Mouse (Mus musculus): Measurements from ENCODE around the gene Atrn.

Atrn gene

DNA sequence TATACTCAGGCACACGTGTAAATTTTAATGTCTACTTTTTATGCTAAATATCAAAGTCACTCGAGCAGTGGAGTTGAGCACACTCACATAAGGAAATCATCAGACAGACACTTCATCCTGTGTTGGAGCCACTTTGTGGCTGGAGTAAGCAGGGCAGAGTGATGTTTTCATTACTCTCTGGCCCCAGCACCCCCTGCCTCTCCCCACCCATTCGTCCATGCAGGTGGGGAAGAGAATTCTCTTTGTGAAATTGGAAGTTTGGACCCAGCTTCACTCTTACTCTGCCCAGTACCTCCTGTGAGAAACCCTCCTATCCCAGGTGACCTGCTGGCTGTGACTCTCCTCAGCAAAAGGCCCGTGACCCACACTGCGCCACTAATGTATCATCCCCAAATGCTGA, 132.4 kb downstream of the Atrn start:
- DNase-seq (ENCODE audit: low read depth, low spot score) = no peak

DNA sequence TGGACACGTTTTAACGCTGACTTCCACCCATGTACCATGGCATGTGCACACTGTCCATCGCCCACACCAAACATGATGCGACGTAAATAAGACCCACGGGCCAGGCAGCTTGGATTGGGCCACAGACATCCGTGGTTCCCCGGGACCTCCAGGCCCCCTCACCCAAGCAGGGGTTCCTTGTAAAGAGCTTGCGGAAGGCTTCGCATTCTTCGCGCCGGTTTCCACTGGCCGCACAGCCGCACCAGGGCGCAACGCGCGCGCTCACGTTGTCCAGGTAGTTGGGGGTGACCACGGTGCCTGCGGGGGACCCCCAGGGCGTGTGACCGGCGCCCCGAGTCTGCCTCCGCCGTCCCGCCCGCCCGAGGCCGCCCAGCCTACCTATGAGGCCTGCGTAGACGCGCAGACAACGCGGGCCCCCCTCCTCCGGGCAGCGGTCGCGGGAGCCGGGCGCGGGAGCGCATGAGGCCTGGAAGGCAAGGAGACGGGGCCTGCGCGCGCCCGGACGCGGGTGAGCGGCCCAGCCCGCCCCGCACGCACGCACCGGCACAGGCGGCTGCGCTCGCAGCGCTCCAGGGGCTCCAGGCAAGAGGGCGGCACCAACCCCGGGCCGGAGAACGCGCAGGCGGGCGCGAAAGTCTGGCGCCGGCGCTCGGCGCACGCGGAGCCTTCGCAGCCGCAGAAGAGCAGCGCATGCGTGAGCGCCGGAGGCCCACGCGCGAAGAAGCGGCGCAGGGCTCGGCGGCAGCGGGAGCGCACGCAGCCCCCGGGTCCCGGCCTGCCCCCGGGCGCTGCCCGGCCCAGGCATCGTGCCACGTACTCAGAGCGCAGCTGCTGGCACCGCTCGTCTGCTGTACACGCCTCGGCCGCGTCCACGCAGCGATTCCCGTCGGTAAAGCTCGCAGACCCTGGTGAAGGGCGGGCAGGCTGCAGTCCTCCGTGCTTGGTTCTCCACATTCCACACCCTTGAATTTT, 134.8 kb downstream of the Atrn start:
- no peak for DNase-seq (ENCODE audit: low read depth, low spot score)

DNA sequence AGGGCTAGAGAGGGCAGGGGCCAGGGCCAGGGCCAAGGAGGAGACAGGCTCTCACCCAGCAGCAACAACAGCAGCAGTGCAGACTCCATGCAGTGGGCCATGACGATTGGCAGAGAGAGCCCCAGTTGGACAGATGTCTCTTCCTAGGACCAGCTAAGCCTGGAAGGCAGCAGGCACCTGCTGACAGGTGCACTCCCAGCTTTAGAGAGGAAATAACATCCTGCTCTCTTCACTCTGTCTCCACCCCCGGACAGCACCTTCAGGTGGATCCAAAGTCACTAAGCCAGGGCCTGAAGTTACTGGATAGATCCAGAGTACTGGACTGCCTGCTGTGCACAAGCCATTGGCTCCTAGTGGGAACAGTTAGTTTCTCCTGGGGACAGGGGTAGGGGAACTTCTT, 136.7 kb downstream of the Atrn start, which contains the start of gene Gfra4:
Gene Gfra4, minus strand, starts transcription at position 101 of the 400 bp plus-strand sequence.
- DNase-seq (ENCODE audit: low read depth, low spot score) = no peak

DNA sequence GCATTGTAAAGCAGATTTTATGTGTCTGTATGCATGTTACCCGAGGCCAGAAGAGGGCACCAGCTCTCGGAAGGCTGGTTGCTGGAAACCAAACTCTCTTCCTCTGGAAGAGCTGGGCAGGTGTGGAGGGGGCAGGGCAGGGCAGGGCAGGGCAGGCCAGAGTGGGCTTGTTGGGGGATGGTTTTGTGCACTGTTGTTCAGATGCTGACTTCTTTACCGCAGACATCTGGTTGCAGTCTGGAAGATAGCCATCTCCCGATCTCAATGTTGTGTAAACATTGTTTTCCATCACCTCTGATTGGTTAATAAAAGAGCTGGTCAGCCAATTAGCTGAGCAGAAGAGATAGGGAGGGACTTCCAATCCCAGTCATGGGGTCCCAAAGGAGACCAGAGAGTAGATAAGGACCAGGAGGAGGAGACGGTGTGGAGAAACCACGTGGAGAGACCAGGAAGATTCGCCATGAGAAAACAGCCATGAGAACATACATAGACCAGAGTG, 138.1 kb downstream of the Atrn start:
- no peak for DNase-seq (ENCODE audit: low read depth, low spot score)

DNA sequence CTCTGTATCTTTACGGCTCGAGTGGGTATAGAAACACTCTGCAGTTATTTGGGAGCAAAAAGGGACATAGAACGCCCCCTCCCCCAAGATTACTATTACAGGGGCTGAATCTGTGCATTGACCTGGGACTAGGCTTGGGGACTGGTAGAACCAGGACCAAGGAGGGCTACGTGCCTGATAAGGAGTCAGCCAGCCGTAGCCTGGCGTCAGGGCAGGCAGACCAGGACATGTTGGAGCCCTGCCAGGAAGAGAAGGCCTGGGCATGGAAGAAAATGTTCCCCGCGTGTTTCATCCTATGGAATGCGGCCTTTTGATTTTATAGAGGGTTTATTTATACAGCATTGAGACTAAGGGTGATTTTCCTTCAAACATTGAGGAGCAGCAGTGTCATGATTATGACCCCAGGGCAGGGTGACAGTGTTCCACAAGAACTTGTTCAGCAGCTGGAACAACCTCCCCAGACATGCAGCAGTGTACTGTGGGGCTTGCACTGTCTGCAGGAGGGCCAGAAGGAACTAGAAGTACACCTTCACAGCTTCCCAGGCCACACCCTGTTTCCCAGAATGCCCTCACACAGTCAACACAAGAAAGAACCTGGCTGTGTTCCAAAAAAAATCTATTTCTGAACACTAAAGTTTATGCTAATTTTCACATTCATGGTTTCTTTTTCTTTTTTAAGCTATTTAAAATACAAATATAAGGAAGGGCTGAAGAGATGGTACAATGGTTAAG, 138.9 kb downstream of the Atrn start:
- no peak for DNase-seq (ENCODE audit: low read depth, low spot score)

DNA sequence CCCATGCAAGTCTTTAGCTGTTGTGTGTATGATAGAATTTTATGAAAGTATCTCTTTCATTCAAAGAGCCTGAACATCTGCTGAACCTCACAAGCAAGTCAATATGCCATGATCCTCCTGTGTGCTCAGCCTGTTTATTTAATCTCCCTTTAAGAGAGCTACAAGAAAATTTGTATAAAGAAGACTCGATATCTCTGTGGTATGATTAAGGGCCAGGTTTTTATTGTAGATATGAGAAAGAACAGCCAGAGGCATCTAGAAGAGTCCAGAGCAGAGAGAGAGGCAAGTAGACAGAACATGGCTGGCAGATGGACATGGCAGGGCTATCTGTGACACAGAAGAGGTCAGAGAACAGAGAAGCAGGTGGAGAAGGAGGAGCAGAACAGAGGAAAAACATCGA, 139.7 kb downstream of the Atrn start:
- no peak for DNase-seq (ENCODE audit: low read depth, low spot score)

DNA sequence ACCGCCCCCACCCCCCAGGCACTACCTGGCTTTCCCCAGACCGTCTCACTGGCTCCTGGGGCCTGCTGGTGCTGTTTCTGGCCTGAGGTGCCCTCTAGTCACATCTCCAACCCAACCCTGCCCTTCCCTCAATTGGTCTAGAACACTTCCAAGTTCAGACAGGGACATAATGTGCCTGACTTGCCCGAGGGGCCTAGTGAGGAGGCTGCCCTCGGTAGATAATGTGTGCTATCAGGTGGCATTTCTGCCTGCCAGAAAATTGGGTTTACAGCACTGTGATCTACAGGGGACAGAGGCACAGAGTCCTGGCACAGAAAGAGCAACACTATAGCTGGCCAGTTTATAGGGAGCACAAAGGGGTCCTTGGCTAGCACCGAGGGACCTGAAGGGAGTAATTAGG, 145.7 kb downstream of the Atrn start:
- DNase-seq (ENCODE audit: low read depth, low spot score) = no peak

DNA sequence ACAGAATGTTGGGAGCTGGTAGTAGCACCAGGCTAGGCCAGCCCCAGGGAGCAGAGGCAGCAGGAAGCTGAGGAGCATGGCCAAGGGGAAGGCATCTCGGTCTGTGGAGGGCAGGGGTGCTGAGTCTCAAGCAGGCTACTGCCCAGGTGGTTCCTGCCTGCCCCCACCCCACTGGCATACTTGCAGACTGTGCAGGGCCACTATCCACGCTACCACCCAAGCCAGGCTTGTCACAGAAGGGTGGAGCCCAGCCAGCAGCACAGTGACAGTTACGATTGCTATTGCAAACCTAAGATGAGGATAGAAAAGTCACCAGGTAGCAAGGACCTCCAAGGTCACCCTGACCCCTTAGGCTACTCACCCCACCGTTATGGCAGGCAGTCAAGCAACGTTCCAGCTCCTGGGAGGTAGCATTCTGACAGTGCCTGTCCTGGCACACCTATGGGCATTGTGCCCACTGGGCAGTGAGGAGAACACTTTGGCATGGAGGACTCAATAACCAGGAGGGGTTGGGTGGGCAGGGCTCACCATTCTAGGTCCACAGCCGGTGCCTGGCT, 146.6 kb downstream of the Atrn start:
- no peak for DNase-seq (ENCODE audit: low read depth, low spot score)

DNA sequence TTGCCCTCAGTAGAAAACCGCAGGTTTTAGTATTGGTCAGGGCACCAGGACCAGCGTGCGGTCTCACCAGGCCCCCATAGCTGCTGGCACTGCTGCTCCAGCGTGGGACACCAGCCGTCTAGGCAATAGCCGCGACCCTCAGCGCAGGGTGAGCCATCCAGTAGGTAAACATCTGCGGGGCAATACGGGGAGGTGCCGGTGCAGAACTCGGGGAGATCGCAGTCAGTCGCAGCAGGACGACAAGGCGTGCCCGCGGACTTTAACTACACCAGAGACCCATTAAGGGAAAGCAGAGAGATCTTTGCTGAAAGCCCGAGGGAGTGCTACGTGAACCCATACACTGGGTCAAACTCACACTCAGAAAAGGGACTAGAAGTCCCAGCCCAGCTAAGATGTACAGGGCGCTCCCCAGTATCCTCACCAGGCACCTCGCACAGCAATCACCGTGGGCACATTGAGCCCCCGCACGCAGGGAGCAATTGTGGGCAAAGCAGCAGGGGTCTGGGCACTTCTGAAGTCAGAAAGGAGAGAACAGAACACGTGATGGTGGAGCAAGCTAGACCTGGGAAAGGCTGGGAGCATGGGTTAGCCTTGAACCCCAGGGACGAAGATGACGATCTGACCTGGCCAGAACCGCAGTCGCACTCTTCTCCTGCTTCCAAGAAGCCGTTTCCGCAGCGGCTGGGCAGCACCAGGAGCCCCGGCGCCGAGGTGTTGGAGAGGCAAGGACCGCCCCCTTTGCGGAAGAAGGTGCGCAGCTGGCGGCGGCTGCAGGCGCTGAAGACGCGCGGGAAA, 147.8 kb downstream of the Atrn start:
- DNase-seq (ENCODE audit: low read depth, low spot score) = no peak

DNA sequence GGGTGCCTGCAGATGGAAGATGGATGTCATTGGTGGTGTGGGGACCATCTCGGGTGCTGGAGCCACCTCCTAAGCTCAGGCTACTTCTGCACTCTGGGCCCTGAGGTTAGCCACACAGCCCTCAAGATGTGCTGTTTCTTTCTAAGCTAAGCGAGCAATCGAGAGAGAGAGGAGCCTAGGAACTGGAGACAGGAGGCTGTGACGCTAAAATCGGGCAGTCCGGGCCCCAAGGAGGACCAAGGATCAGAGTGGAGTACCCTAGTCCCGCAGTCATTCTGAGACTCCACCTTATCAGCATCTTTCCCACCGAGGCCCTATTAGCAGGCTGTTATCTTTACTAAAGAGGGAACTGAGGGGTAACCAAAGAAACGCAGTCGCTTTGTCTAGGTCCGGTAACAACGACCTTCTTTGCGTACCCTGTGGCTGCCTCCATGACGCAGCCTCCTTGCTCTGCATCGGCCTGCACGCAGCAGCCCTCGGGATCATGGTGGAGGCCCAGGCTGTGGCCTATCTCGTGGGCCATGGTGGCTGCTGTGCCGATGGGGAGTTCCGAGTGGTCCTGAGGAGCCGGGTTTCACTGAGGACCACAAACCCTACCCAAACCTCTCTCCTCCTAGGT, 148.5 kb downstream of the Atrn start:
- DNase-seq (ENCODE audit: low read depth, low spot score) = no peak

DNA sequence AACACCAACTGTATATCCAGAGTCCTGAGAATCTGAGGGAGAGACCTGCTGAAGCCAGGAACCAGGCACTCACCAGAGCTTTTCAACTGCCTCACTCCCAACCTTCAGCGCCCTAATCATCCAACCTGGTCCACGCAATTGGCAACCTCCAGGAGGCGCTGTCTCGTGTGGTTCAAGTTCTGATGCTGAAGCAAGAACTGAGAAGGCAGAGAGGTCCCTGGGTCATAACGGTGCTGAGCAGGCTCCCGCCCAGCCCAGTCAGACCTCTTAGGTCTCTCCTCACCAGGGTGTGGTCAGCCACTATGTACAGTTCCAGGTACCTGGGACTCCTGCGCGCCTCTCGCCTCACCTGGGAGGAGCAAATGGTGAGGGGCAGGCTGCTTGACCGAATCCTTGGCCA, 149.3 kb downstream of the Atrn start:
- peak; percentile 22 for DNase-seq (ENCODE audit: low read depth, low spot score)

DNA sequence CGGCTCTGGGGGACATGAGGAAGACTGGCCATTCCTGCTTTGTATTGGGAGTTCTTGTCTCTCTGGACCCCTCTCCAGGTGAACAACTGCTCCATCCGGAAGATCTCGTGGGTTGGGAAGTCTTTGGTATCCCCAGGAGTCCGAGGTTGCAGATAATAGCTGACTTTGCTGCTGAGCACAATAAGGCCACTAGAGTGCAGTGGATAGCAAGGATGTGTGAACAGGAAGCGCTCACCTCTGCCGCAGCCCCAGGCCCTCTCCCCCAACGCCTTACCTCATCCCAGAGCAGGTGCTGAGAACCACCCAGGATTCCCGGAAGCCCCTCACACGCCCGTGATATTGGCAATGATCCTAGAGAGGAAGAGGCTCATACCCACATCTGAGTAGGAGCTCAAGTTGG, 149.9 kb downstream of the Atrn start:
- DNase-seq (ENCODE audit: low read depth, low spot score) = no peak

DNA sequence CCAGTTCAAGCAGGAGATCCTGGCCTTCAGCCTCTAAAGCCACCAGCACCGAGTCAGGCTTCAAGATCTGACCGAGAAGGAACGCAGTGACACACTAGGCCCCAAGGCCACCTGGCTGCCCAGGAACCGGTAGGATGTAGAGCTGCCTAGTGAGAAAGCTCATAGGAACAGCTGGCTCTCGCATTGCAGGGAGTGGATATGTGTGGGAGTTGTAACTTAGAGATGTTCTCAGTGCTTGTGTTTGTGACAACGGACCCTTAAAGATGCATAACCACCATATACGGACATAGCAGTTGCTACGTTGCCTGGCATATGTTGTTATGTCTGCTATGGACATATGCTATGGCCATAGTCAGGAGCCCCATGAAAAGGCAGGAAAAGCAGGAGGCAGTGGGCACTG, 152.4 kb downstream of the Atrn start:
- no peak for DNase-seq (ENCODE audit: low read depth, low spot score)

DNA sequence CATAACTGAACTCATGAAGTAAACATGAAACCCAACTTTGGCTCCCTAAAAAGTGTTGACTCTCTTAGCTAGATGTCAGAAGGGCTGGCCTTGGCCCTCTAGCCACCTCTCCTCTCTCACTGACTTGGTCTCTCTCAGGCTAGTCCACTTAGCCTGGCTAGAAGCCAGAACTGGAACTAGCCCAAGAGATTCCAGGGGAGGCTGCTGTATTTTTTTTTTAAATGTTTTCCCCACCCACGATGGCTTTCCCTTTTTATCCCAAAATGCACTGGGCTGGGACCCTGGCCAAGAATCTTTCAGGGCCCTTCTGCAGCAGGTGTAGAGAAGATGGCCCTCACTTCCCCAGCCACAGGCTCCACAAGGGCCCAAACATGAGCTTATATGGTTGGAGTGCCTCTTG, 153.1 kb downstream of the Atrn start:
- DNase-seq (ENCODE audit: low read depth, low spot score) = no peak

DNA sequence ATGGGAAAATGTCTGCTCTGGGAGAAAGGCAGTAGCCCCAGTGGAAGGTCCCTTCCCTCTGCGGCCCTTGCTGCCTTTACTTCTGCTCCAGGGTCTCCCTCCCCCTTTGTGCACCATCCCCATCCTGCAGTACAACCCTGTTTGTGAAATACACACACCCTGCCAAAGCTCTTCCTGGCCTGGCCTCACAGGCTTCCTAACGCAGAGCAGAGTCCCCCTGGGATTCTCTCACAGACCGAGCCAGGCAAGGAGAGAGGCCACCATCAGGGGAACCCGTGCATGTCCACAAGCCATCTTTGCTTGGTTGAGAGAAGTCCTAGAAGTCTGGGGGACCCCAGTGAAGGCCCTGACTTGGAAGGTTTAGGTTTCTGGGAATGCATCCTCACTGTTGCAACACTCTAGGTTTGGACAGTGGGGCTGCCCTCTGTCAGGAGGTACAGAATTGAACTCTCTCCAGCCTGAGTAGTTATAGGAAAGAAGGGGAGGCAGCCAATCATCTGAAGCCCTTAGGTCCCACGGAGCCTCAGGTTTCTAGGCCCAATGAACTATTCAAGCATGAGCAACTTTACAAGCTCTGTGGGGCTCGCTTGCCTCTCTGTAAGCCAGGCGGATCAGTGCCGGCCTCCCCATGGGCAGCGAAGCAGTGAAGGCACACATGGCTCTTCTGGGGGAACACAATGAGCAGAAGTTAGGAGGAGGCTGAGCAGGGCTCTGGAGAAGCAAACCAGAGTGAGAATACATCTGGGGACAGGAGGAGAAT, 153.7 kb downstream of the Atrn start:
- DNase-seq (ENCODE audit: low read depth, low spot score) = no peak

DNA sequence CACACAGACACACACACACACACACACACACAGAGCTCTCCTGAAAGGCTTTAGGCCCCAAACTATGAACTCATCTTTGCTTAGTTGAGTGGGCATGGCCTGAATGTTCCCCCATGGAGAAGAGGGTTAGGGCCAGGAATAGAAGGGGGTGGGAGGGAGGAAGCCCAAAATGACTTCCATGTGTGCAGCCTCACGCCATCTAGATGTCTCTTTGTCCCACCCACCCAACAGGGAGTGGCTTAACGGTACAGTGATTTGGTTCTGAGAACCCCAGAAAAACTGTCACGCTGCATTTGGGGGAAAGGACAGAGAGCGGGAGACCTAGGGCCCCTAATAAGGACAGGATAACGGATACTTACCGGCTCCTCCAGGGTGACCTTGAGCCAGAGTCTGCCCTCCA, 154.5 kb downstream of the Atrn start:
- DNase-seq (ENCODE audit: low read depth, low spot score) = no peak

DNA sequence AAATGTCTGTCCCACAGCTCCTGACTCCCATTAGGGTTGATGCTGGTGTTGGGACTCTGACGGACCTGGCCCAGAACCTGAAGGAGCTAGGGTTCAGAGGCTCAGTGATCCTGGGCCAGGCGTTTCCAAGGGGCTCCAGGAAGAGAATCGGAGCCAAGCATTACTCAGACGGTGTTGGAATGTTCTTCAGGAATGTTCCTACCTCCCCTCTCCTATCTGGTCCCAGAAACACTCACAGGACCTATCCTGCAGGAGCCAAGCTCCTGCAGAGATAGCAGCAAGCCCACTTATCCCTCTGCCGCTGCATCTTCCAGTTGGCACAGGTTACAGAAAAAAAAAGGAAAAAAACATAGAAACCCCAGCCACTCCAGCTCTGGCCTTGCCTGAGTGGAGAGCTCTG, 155.3 kb downstream of the Atrn start:
- no peak for DNase-seq (ENCODE audit: low read depth, low spot score)

DNA sequence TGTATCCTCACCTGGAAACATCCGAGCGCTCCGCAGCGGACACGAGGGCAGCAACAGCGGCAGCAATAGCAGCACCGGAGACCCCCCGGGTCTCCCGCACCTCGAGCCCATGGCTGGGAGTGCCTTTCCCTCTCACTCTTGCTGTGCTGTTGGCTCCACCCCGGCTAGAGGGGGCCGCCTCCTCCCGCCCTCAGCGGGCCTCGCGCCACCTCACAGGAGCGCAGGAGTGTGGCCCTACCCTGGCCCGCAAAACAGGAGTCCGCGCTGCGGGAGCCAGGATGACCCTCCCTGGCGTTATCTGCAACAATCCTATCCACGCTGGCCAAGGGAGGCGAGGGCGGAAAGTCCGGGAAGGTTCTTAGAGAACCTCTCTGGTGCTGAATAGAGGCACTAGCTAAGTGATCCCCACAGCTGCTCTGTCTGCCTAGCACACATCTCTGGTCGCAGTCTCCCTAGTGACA, 157.1 kb downstream of the Atrn start, which contains the start of gene Adam33:
Gene Adam33, minus strand, starts transcription at position 411 of the 461 bp plus-strand sequence.
- DNase-seq (ENCODE audit: low read depth, low spot score) = no peak

DNA sequence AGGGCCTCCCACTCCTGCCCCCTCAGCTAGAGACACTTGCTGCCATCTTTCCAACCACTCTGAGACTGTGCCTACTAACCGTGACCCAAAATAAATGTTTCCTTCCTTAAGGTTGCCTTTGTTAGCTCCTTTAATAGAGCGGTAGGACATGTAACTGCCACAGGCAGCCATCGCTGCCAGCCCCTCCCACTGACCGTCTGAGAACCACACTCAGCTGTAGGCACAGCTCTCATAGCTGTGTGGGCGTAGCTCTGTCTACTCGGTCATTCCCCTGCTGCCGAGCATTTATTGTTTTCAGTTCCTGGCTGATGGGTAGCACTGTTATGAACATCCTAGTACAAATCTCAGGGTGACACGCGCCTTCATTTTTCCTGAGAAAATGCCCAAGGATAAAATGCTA, 160.0 kb downstream of the Atrn start:
- DNase-seq (ENCODE audit: low read depth, low spot score) = no peak

DNA sequence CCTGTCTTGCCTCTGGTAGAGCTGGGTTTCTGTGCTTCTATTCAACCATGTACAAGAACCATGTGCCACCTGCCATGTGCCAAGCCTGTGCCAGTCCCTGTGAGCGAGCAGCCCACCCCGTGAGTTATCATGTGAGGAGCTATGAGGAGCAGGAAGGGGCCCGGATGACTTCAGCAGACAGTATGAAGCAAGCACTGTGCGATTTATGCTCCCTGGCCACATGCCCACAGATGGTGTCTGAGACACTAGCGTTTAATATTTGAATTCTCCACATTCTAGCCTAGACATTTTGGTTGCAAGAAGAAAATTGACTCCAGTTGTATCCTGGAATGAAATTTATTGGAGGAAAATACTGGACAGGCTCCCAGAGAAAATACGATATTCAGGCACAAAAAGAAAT, 161.2 kb downstream of the Atrn start:
- DNase-seq (ENCODE audit: low read depth, low spot score) = no peak
